Mouse (Mus musculus) thymus, postnatal 36 days (tissue): ENCODE results near the gene Nav2.

Experiments used
- DNase-seq, 2 experiments: peaks; one replicate each; pipeline ENCODE4 v3.0.0; 2022; ENCODE audit warnings: mixed read lengths in 2 of 2

The Nav2 gene

GRCm38 (mm10) chr7:49010739-49011138, 102.2 kb downstream of the Nav2 start:
- no peak for DNase-seq

GRCm38 (mm10) chr7:49012027-49012426, 103.5 kb downstream of the Nav2 start:
- DNase-seq: no peak

GRCm38 (mm10) chr7:49014480-49014879, 106.0 kb downstream of the Nav2 start:
- no peak for DNase-seq

- no peak for DNase-seq
These were observed 106.8 kb downstream of the Nav2 start for GRCm38 (mm10) chr7:49015297-49015696.

GRCm38 (mm10) chr7:49016088-49016487, 107.6 kb downstream of the Nav2 start:
- no peak for DNase-seq

GRCm38 (mm10) chr7:49017794-49018193, 109.3 kb downstream of the Nav2 start:
- DNase-seq: no peak

- DNase-seq: no peak
These were observed 110.0 kb downstream of the Nav2 start for GRCm38 (mm10) chr7:49018478-49018914.

GRCm38 (mm10) chr7:49025026-49025815, 116.7 kb downstream of the Nav2 start:
- DNase-seq: no peak

- no peak for DNase-seq
These were observed 117.5 kb downstream of the Nav2 start for GRCm38 (mm10) chr7:49025991-49026390.

- no peak for DNase-seq
These were observed 118.0 kb downstream of the Nav2 start for GRCm38 (mm10) chr7:49026466-49026865.

GRCm38 (mm10) chr7:49029282-49030012, 120.9 kb downstream of the Nav2 start:
- DNase-seq: no peak

- no peak for DNase-seq
These were observed 123.7 kb downstream of the Nav2 start for GRCm38 (mm10) chr7:49032216-49032615.

GRCm38 (mm10) chr7:49034253-49034652, 125.7 kb downstream of the Nav2 start:
- no peak for DNase-seq

- DNase-seq: no peak
These were observed 131.6 kb downstream of the Nav2 start for GRCm38 (mm10) chr7:49040163-49040562.

- no peak for DNase-seq
These were observed 133.0 kb downstream of the Nav2 start for GRCm38 (mm10) chr7:49041334-49042070.

GRCm38 (mm10) chr7:49045499-49046346, 137.2 kb downstream of the Nav2 start:
- DNase-seq: no peak

GRCm38 (mm10) chr7:49046347-49046989, 138.0 kb downstream of the Nav2 start:
- no peak for DNase-seq

GRCm38 (mm10) chr7:49047336-49047735, 138.8 kb downstream of the Nav2 start:
- no peak for DNase-seq

- DNase-seq: no peak
These were observed 144.5 kb downstream of the Nav2 start for GRCm38 (mm10) chr7:49052871-49053618.

GRCm38 (mm10) chr7:49055273-49055672, 146.8 kb downstream of the Nav2 start:
- no peak for DNase-seq
